Mouse (Mus musculus) neural tube, embryonic 12.5 days (tissue): ENCODE results near the gene Tmub1. TPM values are rescaled to one million over a fixed set of nuclear protein-coding genes. Genes with fewer than 3 reads are reported as not detected.
"Not testable (repeated sequence)": the region's sequence is repeated elsewhere in the genome, so short reads cannot be mapped to it uniquely, and the experiment has no call there.

Experiments
- ATAC-seq: fragments of 200-750 bp; cut with Nextera tagmentation; 2 replicates; pipeline ENCODE4 v1.8.0; 2017; ENCODE audit warnings: low read depth, mild to moderate bottlenecking, moderate TSS enrichment, moderate library complexity; ENCODE audit not compliant: low FRiP score
- H3K27ac ChIP-seq: fragments of 300-500 bp; sonication (generic); 2 replicates; pipeline ENCODE4 v1.5.1; 2016
- H3K27me3 ChIP-seq: fragments of 300-500 bp; sonication (generic); replicated peaks from 2 replicates; pipeline ENCODE4 v1.6.1; 2016; ENCODE audit warnings: mild to moderate bottlenecking
- H3K36me3 ChIP-seq: fragments of 300-500 bp; sonication (generic); 2 replicates; pipeline ENCODE4 v1.6.1; 2016; ENCODE audit warnings: mild to moderate bottlenecking
- H3K4me1 ChIP-seq: fragments of 300-500 bp; sonication (generic); 2 replicates; pipeline ENCODE4 v1.6.1; 2016
- H3K4me2 ChIP-seq: fragments of 300-500 bp; sonication (generic); replicated peaks from 2 replicates; pipeline ENCODE4 v1.6.1; 2016; ENCODE audit warnings: mild to moderate bottlenecking
- H3K4me3 ChIP-seq: fragments of 300-500 bp; sonication (generic); 2 replicates; pipeline ENCODE4 v1.5.1; 2016
- H3K9ac ChIP-seq: fragments of 300-500 bp; sonication (generic); 2 replicates; pipeline ENCODE4 v1.6.1; 2016; ENCODE audit warnings: mild to moderate bottlenecking
- H3K9me3 ChIP-seq: fragments of 300-500 bp; sonication (generic); 2 replicates; pipeline ENCODE4 v1.6.1; 2016; ENCODE audit warnings: mild to moderate bottlenecking
- WGBS: fragments of 180-500 bp; shearing (Covaris S2); methylation state at CpG from one replicate; pipeline ENCODE4 v1.1.7; 2016; 5-methylcytosine and 5-hydroxymethylcytosine counted together
- polyA plus RNA-seq: library from polyadenylated mRNA; unstranded; fragments of >200 nt; fragmentation: Nextera tagmentation; extraction: Ambion mirVana; gene quantifications from 2 replicates; pipeline ENCODE4 v1.2.1, GENCODE M21; 2016

Gene Tmub1
- polyA plus RNA-seq, 1 experiment from 2014 or later, result 35.3 TPM

- H3K27ac ChIP-seq, H3K9ac ChIP-seq, H3K4me2 ChIP-seq, H3K4me3 ChIP-seq, H3K4me1 ChIP-seq, H3K27me3 ChIP-seq, ATAC-seq, H3K9me3 ChIP-seq: not testable (repeated sequence)
- H3K36me3 ChIP-seq, result peaks cover 14% of the 10 kb centered on the region
- WGBS, result 89% methylated on average over 6 of the region's 6 CpGs
Observed at GRCm38 (mm10) chr5:24396254-24396653, 51.4 kb downstream of the Tmub1 start.

Other genes starting within 250 kb of the Tmub1 start
- gene Kcnh2, start 96.2 kb downstream of the Tmub1 start, polyA plus RNA-seq, result 15.1 and 18.6 TPM in 2 replicates
- 9.2 and 9.4 TPM in 2 replicates for gene Nos3, start 83.0 kb downstream of the Tmub1 start, polyA plus RNA-seq
- 0.34 and 0.35 TPM in 2 replicates for gene Atg9b, start 55.7 kb downstream of the Tmub1 start, polyA plus RNA-seq
- gene Abcb8, start 54.2 kb downstream of the Tmub1 start, polyA plus RNA-seq, result 45.9 and 52.7 TPM in 2 replicates
- 1.0 and 1.4 TPM in 2 replicates for gene Asic3, start 34.5 kb downstream of the Tmub1 start, polyA plus RNA-seq
- gene Cdk5, start 24.3 kb downstream of the Tmub1 start, polyA plus RNA-seq, result 75.4 and 79.2 TPM in 2 replicates
- 23.0 and 24.3 TPM in 2 replicates for gene Slc4a2, start 24.0 kb downstream of the Tmub1 start, polyA plus RNA-seq
- 114 TPM in 2 replicates for gene Fastk, start 2.6 kb downstream of the Tmub1 start, polyA plus RNA-seq
- gene Agap3, start 4.3 kb upstream of the Tmub1 start, polyA plus RNA-seq, result 109 and 113 TPM in 2 replicates
- gene Gbx1, start 79.3 kb upstream of the Tmub1 start, polyA plus RNA-seq, result 11.0 and 12.0 TPM in 2 replicates
- 0.37 and 0.82 TPM in 2 replicates for gene Asb10, start 93.1 kb upstream of the Tmub1 start, polyA plus RNA-seq
- 0.15 and 0.20 TPM in 2 replicates for gene 4931409K22Rik, start 109.0 kb upstream of the Tmub1 start, polyA plus RNA-seq
- 114 and 123 TPM in 2 replicates for gene Abcf2, start 129.6 kb upstream of the Tmub1 start, polyA plus RNA-seq
- gene Chpf2, start 138.9 kb upstream of the Tmub1 start, polyA plus RNA-seq, result 19.8 and 21.6 TPM in 2 replicates
- gene Smarcd3, start 176.6 kb upstream of the Tmub1 start, polyA plus RNA-seq, result 82.2 and 90.6 TPM in 2 replicates
- gene Nub1, start 237.7 kb upstream of the Tmub1 start, polyA plus RNA-seq, result 39.8 and 44.2 TPM in 2 replicates